Mouse (Mus musculus) MEL (cell line): ENCODE measurements around the gene Ncoa3. TPM values are rescaled to one million over a fixed set of nuclear protein-coding genes. Genes with fewer than 3 reads are reported as not detected.

Source experiments
- DNase-seq: peaks from one replicate; pipeline ENCODE4 v3.0.0; 2011; ENCODE audit warnings: low read depth, low spot score
- H3K27ac ChIP-seq: 2 replicates; pipeline ENCODE4 v1.5.1; 2012; ENCODE audit warnings: low read depth, mild to moderate bottlenecking, control low read depth, low read length, moderate library complexity; ENCODE audit not compliant: control insufficient read depth
- H3K27me3 ChIP-seq, 2 experiments: fragments of 150-350 bp in 1 of 2; sonication (generic) in 1 of 2; 2 replicates each; pipeline ENCODE4 v1.6.1; 2012; ENCODE audit warnings: low read length in 2 of 2, mild to moderate bottlenecking in 2 of 2, improper control_type of control experiment in 1 of 2, moderate library complexity in 1 of 2; ENCODE audit not compliant: insufficient read depth in 2 of 2, control insufficient read depth in 1 of 2
- H3K36me3 ChIP-seq, 2 experiments: 2 replicates each; pipeline ENCODE4 v1.6.1; 2012 to 2014; ENCODE audit warnings: low read length in 2 of 2, improper control_type of control experiment in 1 of 2, inconsistent platforms in 1 of 2, mild to moderate bottlenecking in 1 of 2; ENCODE audit not compliant: insufficient read depth in 2 of 2, control insufficient read depth in 1 of 2
- H3K4me1 ChIP-seq, 2 experiments: fragments of 150-350 bp in 1 of 2; sonication (generic) in 1 of 2; 2 replicates each; pipeline ENCODE4 v1.6.1; 2012; ENCODE audit warnings: low read length in 2 of 2, improper control_type of control experiment in 1 of 2, mild to moderate bottlenecking in 1 of 2; ENCODE audit not compliant: insufficient read depth in 2 of 2, control insufficient read depth in 1 of 2
- H3K4me3 ChIP-seq, 2 experiments: fragments of 150-350 bp in 1 of 2; sonication (generic) in 1 of 2; 2 replicates each; pipeline ENCODE4 v1.5.1; 2012; ENCODE audit warnings: low read depth in 2 of 2, low read length in 2 of 2, mild to moderate bottlenecking in 2 of 2, moderate library complexity in 2 of 2, control low read depth in 1 of 2, improper control_type of control experiment in 1 of 2; ENCODE audit not compliant: control insufficient read depth in 1 of 2, insufficient read depth in 1 of 2
- H3K79me2 ChIP-seq: 2 replicates; pipeline ENCODE4 v1.6.1; 2012; ENCODE audit warnings: mild to moderate bottlenecking, low read length, moderate library complexity; ENCODE audit not compliant: control insufficient read depth, poor library complexity, insufficient read depth
- H3K9ac ChIP-seq: 2 replicates; pipeline ENCODE4 v1.6.1; 2012; ENCODE audit warnings: low read depth, mild to moderate bottlenecking, control low read depth, low read length, moderate library complexity; ENCODE audit not compliant: control insufficient read depth, poor library complexity, severe bottlenecking
- H3K9me3 ChIP-seq: fragments of 150-350 bp; sonication (generic); replicated peaks from 2 replicates; pipeline ENCODE4 v1.6.1; 2012; ENCODE audit warnings: mild to moderate bottlenecking, low read length, improper control_type of control experiment, moderate library complexity; ENCODE audit not compliant: insufficient read depth
- BHLHE40 ChIP-seq: IDR thresholded peaks from 2 replicates; pipeline ENCODE4 v1.6.1; 2012; ENCODE audit warnings: low read depth, mild to moderate bottlenecking, inconsistent platforms, low read length, improper control_type of control experiment, borderline replicate concordance
- CHD2 ChIP-seq: IDR thresholded peaks from 2 replicates; pipeline ENCODE4 v1.6.1; 2011; ENCODE audit warnings: low read length, improper control_type of control experiment
- CTCF ChIP-seq, 3 experiments: IDR thresholded peaks in 2 of 3; conservative IDR thresholded peaks in 1 of 3; 2 replicates each; pipeline ENCODE4 v1.5.1; 2011 to 2012; ENCODE audit warnings: low read length in 3 of 3, low read depth in 2 of 3, mild to moderate bottlenecking in 2 of 3, improper control_type of control experiment in 1 of 3, inconsistent platforms in 1 of 3, mixed read lengths in 1 of 3, moderate library complexity in 1 of 3; ENCODE audit not compliant: control insufficient read depth in 1 of 3, insufficient read depth in 1 of 3, poor library complexity in 1 of 3, severe bottlenecking in 1 of 3
- E2F4 ChIP-seq: IDR thresholded peaks from 2 replicates; pipeline ENCODE4 v1.6.1; 2011; ENCODE audit warnings: low read depth, low read length, improper control_type of control experiment, borderline replicate concordance
- GATA1 ChIP-seq: IDR thresholded peaks from 2 replicates; pipeline ENCODE4 v1.6.1; 2011; ENCODE audit warnings: low read depth, low read length, improper control_type of control experiment
- JUND ChIP-seq: IDR thresholded peaks from 2 replicates; pipeline ENCODE4 v1.6.1; 2011; ENCODE audit warnings: low read depth, mild to moderate bottlenecking, improper control_type of control experiment, low read length
- MAFK ChIP-seq: IDR thresholded peaks from 2 replicates; pipeline ENCODE4 v1.6.1; 2011; ENCODE audit warnings: low read depth, mild to moderate bottlenecking, low read length, improper control_type of control experiment, borderline replicate concordance
- MAX ChIP-seq: IDR thresholded peaks from 2 replicates; pipeline ENCODE4 v1.6.1; 2011; ENCODE audit warnings: low read length, improper control_type of control experiment
- MAZ ChIP-seq: IDR thresholded peaks from 2 replicates; pipeline ENCODE4 v1.6.1; 2012; ENCODE audit warnings: low read depth, mild to moderate bottlenecking, inconsistent platforms, low read length, improper control_type of control experiment
- MEF2A ChIP-seq: IDR thresholded peaks from 2 replicates; pipeline ENCODE4 v1.6.1; 2014; ENCODE audit warnings: low read depth, mild to moderate bottlenecking, inconsistent platforms, low read length, improper control_type of control experiment; ENCODE audit not compliant: poor library complexity, insufficient replicate concordance, severe bottlenecking; ENCODE audit errors: extremely low read depth
- MYB ChIP-seq: IDR thresholded peaks from 2 replicates; pipeline ENCODE4 v1.6.1; 2011; ENCODE audit warnings: mild to moderate bottlenecking, low read depth, low read length, improper control_type of control experiment
- MYC ChIP-seq: IDR thresholded peaks from 2 replicates; pipeline ENCODE4 v1.6.1; 2011; ENCODE audit warnings: low read depth, mild to moderate bottlenecking, low read length, improper control_type of control experiment, moderate library complexity
- NELFE ChIP-seq: IDR thresholded peaks from 2 replicates; pipeline ENCODE4 v1.6.1; 2011; ENCODE audit warnings: low read depth, low read length, improper control_type of control experiment
- NRF1 ChIP-seq: IDR thresholded peaks from 2 replicates; pipeline ENCODE4 v1.6.1; 2014; ENCODE audit warnings: low read depth, mild to moderate bottlenecking, inconsistent platforms, low read length, improper control_type of control experiment, moderate library complexity; ENCODE audit not compliant: poor library complexity, insufficient read depth, severe bottlenecking
- POLR2AphosphoS5 ChIP-seq: IDR thresholded peaks from 2 replicates; pipeline ENCODE4 v1.6.1; 2012; ENCODE audit warnings: low read depth, borderline replicate concordance, mild to moderate bottlenecking, inconsistent platforms, low read length, moderate library complexity, mixed read lengths
- RAD21 ChIP-seq: IDR thresholded peaks from 2 replicates; pipeline ENCODE4 v1.6.1; 2011; ENCODE audit warnings: mild to moderate bottlenecking, low read depth, low read length, improper control_type of control experiment
- SIN3A ChIP-seq: IDR thresholded peaks from 2 replicates; pipeline ENCODE4 v1.6.1; 2012; ENCODE audit warnings: low read length, improper control_type of control experiment, inconsistent platforms
- SMC3 ChIP-seq: IDR thresholded peaks from 2 replicates; pipeline ENCODE4 v1.6.1; 2011; ENCODE audit warnings: low read depth, low read length, improper control_type of control experiment
- UBTF ChIP-seq: IDR thresholded peaks from 2 replicates; pipeline ENCODE4 v1.6.1; 2012; ENCODE audit warnings: low read depth, mild to moderate bottlenecking, inconsistent platforms, low read length, improper control_type of control experiment, moderate library complexity, borderline replicate concordance; ENCODE audit not compliant: insufficient read depth
- USF1 ChIP-seq: IDR thresholded peaks from 2 replicates; pipeline ENCODE4 v1.6.1; 2014; ENCODE audit warnings: low read depth, mild to moderate bottlenecking, inconsistent platforms, low read length, improper control_type of control experiment, moderate library complexity
- USF2 ChIP-seq, 2 experiments: IDR thresholded peaks; 2 replicates each; pipeline ENCODE4 v1.6.1; 2011 to 2012; ENCODE audit warnings: improper control_type of control experiment in 2 of 2, low read length in 2 of 2, borderline replicate concordance in 1 of 2, inconsistent platforms in 1 of 2, low read depth in 1 of 2, mild to moderate bottlenecking in 1 of 2; ENCODE audit not compliant: insufficient read depth in 1 of 2
- ZKSCAN1 ChIP-seq: IDR thresholded peaks from 2 replicates; pipeline ENCODE4 v1.6.1; 2012; ENCODE audit warnings: low read depth, mild to moderate bottlenecking, inconsistent platforms, low read length, improper control_type of control experiment, moderate library complexity
- ZMIZ1 ChIP-seq: IDR thresholded peaks from 2 replicates; pipeline ENCODE4 v1.6.1; 2012; ENCODE audit warnings: low read depth, mild to moderate bottlenecking, inconsistent platforms, low read length, improper control_type of control experiment, moderate library complexity
- ZNF384 ChIP-seq: IDR thresholded peaks from 2 replicates; pipeline ENCODE4 v1.6.1; 2012; ENCODE audit warnings: low read depth, mild to moderate bottlenecking, inconsistent platforms, low read length, improper control_type of control experiment
- polyA plus RNA-seq, 2 experiments: library from polyadenylated mRNA; stranded (reverse) in 1 of 2; unstranded in 1 of 2; fragments of >175 nt in 1 of 2; fragments of >200 nt in 1 of 2; gene quantifications; 2 replicates each; pipeline versions ENCODE4 v1.2.1 to v1.2.4; 2012; ENCODE audit warnings: low replicate concordance in 2 of 2, low read depth in 1 of 2; ENCODE audit not compliant: insufficient read length in 2 of 2, insufficient read depth in 1 of 2, missing spikeins in 1 of 2
- total RNA-seq: library from RNA; depleted of rRNA; stranded (reverse); fragments of 300-350 nt; gene quantifications from 2 replicates; pipeline ENCODE4 v1.2.3, GENCODE M21; 2012

Ncoa3 gene
- total and polyA plus RNA-seq, 3 experiments: 5.7 to 19.8 (median 10.3) TPM

GRCm38 (mm10) chr2:166074322-166074721, 81.9 kb downstream of the Ncoa3 start:
- no peaks in the 10 kb centered on the region for H3K36me3 ChIP-seq
- no peak overlapping the region for H3K27ac ChIP-seq

GRCm38 (mm10) chr2:166077371-166077770, 84.9 kb downstream of the Ncoa3 start:
- Histone ChIP-seq H3K4me3 (no peak overlapping the region), H3K4me1 (peaks cover 0 to 3% of the 10 kb centered on the region in 2 experiments; a peak in 1 of 4 replicates), H3K79me2 (no peaks in the 10 kb centered on the region), H3K9ac (no peak overlapping the region), H3K27ac (no peak overlapping the region), H3K9me3 (no peaks in the 10 kb centered on the region), H3K27me3 (no peaks in the 10 kb centered on the region), H3K36me3 (no peaks in the 10 kb centered on the region)
- TF ChIP-seq ZMIZ1 (no peak), CHD2 (no peak), CTCF (IDR thresholded peaks at IDR 0.05 in 2 of 3, conservative IDR thresholded peaks at IDR 0.05 in 1 of 3; ENCODE audit: control insufficient read depth in 1 of 3, insufficient read depth in 1 of 3, low read depth in 2 of 3, low read length in 3 of 3, poor library complexity in 1 of 3, severe bottlenecking in 1 of 3) (no peak), MAZ (no peak), SMC3 (no peak), MYC (no peak), USF2 (IDR thresholded peaks at IDR 0.05; ENCODE audit: borderline replicate concordance in 1 of 2, insufficient read depth in 1 of 2, low read depth in 1 of 2, low read length in 2 of 2) (no peak)
- DNase-seq: no peak

More at GRCm38 (mm10) chr2:166074322-166074721, 81.9 kb downstream of the Ncoa3 start:
- no peaks in the 10 kb centered on the region for H3K79me2 ChIP-seq
- no peak for TF ChIP-seq JUND
- TF ChIP-seq MAFK: no peak
- TF ChIP-seq RAD21: no peak
- TF ChIP-seq NRF1: no peak
- TF ChIP-seq ZKSCAN1: no peak
- no peak for TF ChIP-seq MAX
- TF ChIP-seq UBTF: no peak
- no peak for TF ChIP-seq MEF2A
- TF ChIP-seq USF1: no peak
- TF ChIP-seq MYC: no peak
- TF ChIP-seq GATA1: no peak
- no peak for TF ChIP-seq ZNF384
- no peak for TF ChIP-seq SIN3A
- TF ChIP-seq NELFE: no peak
- TF ChIP-seq MYB: no peak
- no peak for TF ChIP-seq CTCF (IDR thresholded peaks at IDR 0.05 in 2 of 3, conservative IDR thresholded peaks at IDR 0.05 in 1 of 3; ENCODE audit: control insufficient read depth in 1 of 3, insufficient read depth in 1 of 3, low read depth in 2 of 3, low read length in 3 of 3, poor library complexity in 1 of 3, severe bottlenecking in 1 of 3)
- no peak for TF ChIP-seq USF2 (IDR thresholded peaks at IDR 0.05; ENCODE audit: borderline replicate concordance in 1 of 2, insufficient read depth in 1 of 2, low read depth in 1 of 2, low read length in 2 of 2)
- TF ChIP-seq BHLHE40: no peak
- no peak for TF ChIP-seq POLR2AphosphoS5
- TF ChIP-seq E2F4: no peak
- DNase-seq: no peak
- no peaks in the 10 kb centered on the region for H3K4me1 ChIP-seq
- H3K27me3 ChIP-seq: no peaks in the 10 kb centered on the region
- H3K9ac ChIP-seq: no peak overlapping the region
- no peak overlapping the region for H3K4me3 ChIP-seq
- no peaks in the 10 kb centered on the region for H3K9me3 ChIP-seq
